Mouse (Mus musculus): ENCODE data around the gene Wdr86.

DNA sequence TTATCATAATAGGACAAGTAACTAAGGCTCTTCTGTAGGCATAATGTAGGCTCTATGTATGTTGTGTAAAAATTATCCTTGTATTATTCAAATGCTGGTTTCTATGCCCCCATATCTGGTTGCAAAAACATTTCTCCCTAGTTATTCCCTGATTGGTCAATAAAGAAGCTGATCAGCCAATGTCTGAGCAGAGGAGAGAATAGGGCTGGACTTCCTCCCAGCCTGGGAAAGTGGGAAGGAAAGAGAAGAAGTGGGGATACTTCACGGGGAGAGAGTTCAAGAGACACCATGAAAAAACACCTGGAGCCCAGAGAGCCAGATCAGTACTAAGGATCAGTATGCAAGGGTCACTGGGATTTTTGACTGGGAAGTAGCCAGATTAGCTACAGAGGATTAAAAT, 49.1 kb downstream of the Wdr86 start:
- no peak for TF ChIP-seq CTCF (conservative IDR thresholded peaks at IDR 0.05; ENCODE audit: low read length)
- TF ChIP-seq POU5F1 (IDR thresholded peaks at IDR 0.05; ENCODE audit: borderline replicate concordance, low read length), result no peak
